Mouse (Mus musculus) ES-E14 (cell line): Measurements from ENCODE around the gene Nphp1.

ENCODE experiments used
- ZC3H11A ChIP-seq: IDR thresholded peaks from 2 replicates; pipeline ENCODE4 v1.6.1; 2012; ENCODE audit warnings: low read depth, mild to moderate bottlenecking, inconsistent platforms, low read length, borderline replicate concordance
- ZNF384 ChIP-seq: IDR thresholded peaks from 2 replicates; pipeline ENCODE4 v1.6.1; 2012; ENCODE audit warnings: low read depth, low read length, inconsistent platforms

DNA sequence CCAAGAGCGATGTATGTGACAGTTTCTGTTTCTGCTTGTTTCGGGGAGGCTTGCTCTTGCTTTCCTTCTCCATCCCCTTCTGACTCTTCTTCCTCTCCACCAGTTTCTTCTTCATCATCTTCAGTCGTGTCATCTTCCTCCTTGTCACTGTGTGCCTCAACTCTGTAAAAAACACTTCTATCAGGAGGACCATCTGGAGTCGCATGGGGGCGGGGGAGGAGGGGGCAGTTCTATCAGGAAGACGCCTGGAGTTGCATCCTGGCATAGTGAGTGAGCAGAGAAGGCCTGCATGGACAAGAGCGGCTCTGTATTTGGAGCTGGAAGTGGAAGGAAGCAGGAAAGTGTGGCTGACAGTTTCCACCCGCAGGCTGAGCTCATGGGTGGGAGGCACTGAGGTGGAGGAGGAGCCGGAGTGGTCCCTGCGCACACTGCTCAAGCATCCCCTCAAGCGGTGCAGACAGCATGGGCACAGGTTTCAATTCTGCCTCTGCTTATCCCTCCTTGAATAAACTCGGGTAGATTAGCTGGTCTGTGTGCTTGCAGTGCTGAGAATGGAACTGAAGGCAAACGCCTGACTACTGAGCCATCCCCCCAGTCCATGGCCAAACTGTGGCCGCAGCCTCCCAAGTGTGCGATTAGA, 14.6 kb downstream of the Nphp1 start:
- TF ChIP-seq ZC3H11A (no peak), ZNF384 (no peak)
